ENCODE assay signal across 9 mouse cellular contexts in genomic region chr3:36060096-36060850, GRCm38 (mm10). TPM values are rescaled to one million over a fixed set of nuclear protein-coding genes. Genes with fewer than 3 reads are reported as not detected.
DNase-seq lines count a peak whose midpoint lies in the region; ATAC-seq and TF ChIP-seq lines count a peak whose summit lies in the region.
"Had no signal": no experiment of that assay in that cellular context is flagged by ENCODE, and none has a peak within 500 bp of the region (broad histone marks: within the 10 kb centered on the region; RNA-seq: fewer than 3 reads in every experiment).

No protein-coding gene starts in this region.

- WGBS in limb, embryonic 14.5 days = 31% methylated on average over 8 of the region's 8 CpGs
- 38% methylated on average over 8 of the region's 8 CpGs for WGBS in neural tube, embryonic 14.5 days

- peak; percentile 50 for DNase-seq in right cerebral cortex, adult 18-20 months
- DNase-seq in right cerebral cortex, postnatal 36 days (ENCODE audit: low spot score in 2 of 2) = no peak
- peak; percentile 50 for DNase-seq in c-Kit-positive CD71-positive TER-119-positive erythroid progenitor cells, embryonic 14.5 days (ENCODE audit: low spot score)
- DNase-seq in kidney, adult 18-20 months = peak; percentile 80
- DNase-seq in limb, embryonic 14.5 days (ENCODE audit: low spot score) = peak; percentile 45
- peak; percentile 32 to 73 for DNase-seq in thymus, postnatal 10 days (ENCODE audit: low spot score in 2 of 2)

- TF ChIP-seq POLR2A in limb, embryonic 14.5 days (IDR thresholded peaks at IDR 0.05; ENCODE audit: borderline replicate concordance, extremely low read depth, insufficient read depth, insufficient read length) = no peak

- H3K9me3 ChIP-seq in limb, embryonic 14.5 days (ENCODE audit: control insufficient read depth, low read length) = no peaks in the 10 kb centered on the region
- no peaks in the 10 kb centered on the region for H3K9me3 ChIP-seq in neural tube, embryonic 14.5 days (ENCODE audit: control insufficient read depth, low read length)

- no peak overlapping the region for H3K4me2 ChIP-seq in limb, embryonic 14.5 days (replicated peaks; ENCODE audit: low read depth, low read length, severe bottlenecking)
- H3K4me2 ChIP-seq in neural tube, embryonic 14.5 days (ENCODE audit: low read depth, low read length) = no peak overlapping the region

- peaks cover 2% of the 10 kb centered on the region; the same call in 1 of the 2 replicates for H3K4me1 ChIP-seq in limb, embryonic 14.5 days (ENCODE audit: control insufficient read depth, insufficient read depth, low read length)
- H3K4me1 ChIP-seq in neural tube, embryonic 14.5 days (ENCODE audit: control insufficient read depth, insufficient read depth, low read length) = no peaks in the 10 kb centered on the region

- no peak overlapping the region for H3K9ac ChIP-seq in limb, embryonic 14.5 days (ENCODE audit: low read depth, low read length, severe bottlenecking)
- H3K9ac ChIP-seq in neural tube, embryonic 14.5 days (replicated peaks; ENCODE audit: low read depth, low read length) = no peak overlapping the region

- peak; percentile 89 for ATAC-seq in frontal cortex, adult (ENCODE audit: low TSS enrichment)
- ATAC-seq in limb, embryonic 14.5 days (ENCODE audit: low FRiP score, low read depth) = no peak
- peak; percentile 41; the same call in 1 of the 2 replicates for ATAC-seq in neural tube, embryonic 14.5 days (ENCODE audit: low read depth)

- H3K4me3 ChIP-seq in limb, embryonic 14.5 days (replicated peaks; ENCODE audit: low read length) = no peak overlapping the region
- H3K4me3 ChIP-seq in neural tube, embryonic 14.5 days (ENCODE audit: low read depth, low read length) = no peak overlapping the region

- H3K27me3 ChIP-seq in limb, embryonic 14.5 days (ENCODE audit: control insufficient read depth, insufficient read depth, low read length) = no peaks in the 10 kb centered on the region
- H3K27me3 ChIP-seq in neural tube, embryonic 14.5 days (ENCODE audit: control insufficient read depth, insufficient read depth, low read length) = peaks cover 4% of the 10 kb centered on the region; the same call in 1 of the 2 replicates

- no peaks in the 10 kb centered on the region for H3K36me3 ChIP-seq in limb, embryonic 14.5 days (ENCODE audit: control insufficient read depth, insufficient read depth, low read length)
- H3K36me3 ChIP-seq in neural tube, embryonic 14.5 days (ENCODE audit: control insufficient read depth, insufficient read depth, low read length) = no peaks in the 10 kb centered on the region

- no peak overlapping the region for H3K27ac ChIP-seq in limb, embryonic 14.5 days (replicated peaks; ENCODE audit: low read depth, low read length)
- H3K27ac ChIP-seq in neural tube, embryonic 14.5 days (ENCODE audit: low read depth, low read length) = no peak overlapping the region

RNA-seq across cellular contexts. Expression of gene Acad9, which starts 5.5 kb away (rescaled TPM):
- 37.2 and 46.8 TPM in 2 replicates for polyA plus RNA-seq in limb, embryonic 14.5 days (2012; rRNA removed)
- 101 and 117 TPM in 2 replicates for polyA plus RNA-seq in limb, embryonic 14.5 days (2014; fragmentation: Nextera tagmentation; extraction: Ambion mirVana)
- 82.9 and 90.6 TPM in 2 replicates for polyA plus RNA-seq in neural tube, embryonic 14.5 days (2014; fragmentation: Nextera tagmentation; extraction: Ambion mirVana)

RNA-seq across cellular contexts. Expression of gene Ccdc144b, which starts 6.9 kb away (rescaled TPM):
- polyA plus RNA-seq in limb, embryonic 14.5 days (2012; rRNA removed) = not detected in 2 replicates
- not detected in 2 replicates for polyA plus RNA-seq in limb, embryonic 14.5 days (2014; fragmentation: Nextera tagmentation; extraction: Ambion mirVana)
- not detected in 2 replicates for polyA plus RNA-seq in neural tube, embryonic 14.5 days (2014; fragmentation: Nextera tagmentation; extraction: Ambion mirVana)
- polyA plus RNA-seq: stomach, embryonic 14.5 days had no signal

RNA-seq across cellular contexts. Expression of gene Mccc1, which starts 59.8 kb away (rescaled TPM):
- 19.5 and 23.6 TPM in 2 replicates for polyA plus RNA-seq in limb, embryonic 14.5 days (2012; rRNA removed)
- 29.3 and 30.8 TPM in 2 replicates for polyA plus RNA-seq in limb, embryonic 14.5 days (2014; fragmentation: Nextera tagmentation; extraction: Ambion mirVana)
- 32.1 and 33.7 TPM in 2 replicates for polyA plus RNA-seq in neural tube, embryonic 14.5 days (2014; fragmentation: Nextera tagmentation; extraction: Ambion mirVana)

Comparison
In these comparisons a context has a peak if more than half of its experiments do, and no peak if none do; other contexts are left out.
1. DNase-seq: peak in right cerebral cortex, adult 18-20 months (single experiment), c-Kit-positive CD71-positive TER-119-positive erythroid progenitor cells, embryonic 14.5 days (single experiment), kidney, adult 18-20 months (single experiment), limb, embryonic 14.5 days (single experiment) and thymus, postnatal 10 days (2 of 2); none in right cerebral cortex, postnatal 36 days (0 of 2).